Mouse (Mus musculus): ENCODE measurements around the gene Olfr9. TPM values are rescaled to one million over a fixed set of nuclear protein-coding genes. Genes with fewer than 3 reads are reported as not detected.
A peak's percentile ranks its signal among the peaks of the same experiment; 100 is the strongest.
"Not testable (repeated sequence)": the region's sequence is repeated elsewhere in the genome, so short reads cannot be mapped to it uniquely, and the experiment has no call there.

Olfr9 gene
- polyA plus RNA-seq (2011; ENCODE audit: insufficient read depth, insufficient read length, low read depth, missing spikeins): not detected in 2 replicates

GRCm38 (mm10) chr10:128989131-128989530 is at the start of gene Olfr9:
Gene Olfr9, plus strand, starts transcription at chr10:128989431.
- not testable (repeated sequence) for H3K27ac ChIP-seq (ENCODE audit: insufficient read depth, low read length); H3K9me3 ChIP-seq (replicated peaks; ENCODE audit: control insufficient read depth, insufficient read depth, low read length, poor library complexity, severe bottlenecking); H3K9ac ChIP-seq (ENCODE audit: low read depth, poor library complexity, severe bottlenecking); H3K4me1 ChIP-seq (ENCODE audit: control insufficient read depth, insufficient read depth, low read length); H3K27me3 ChIP-seq (ENCODE audit: control insufficient read depth, insufficient read depth, low read length, poor library complexity, severe bottlenecking); H3K4me3 ChIP-seq (ENCODE audit: low read depth, low read length); H3K36me3 ChIP-seq (ENCODE audit: control insufficient read depth, insufficient read depth, low read length, poor library complexity, severe bottlenecking)

- Histone ChIP-seq H3K4me3 (ENCODE audit: low read depth, low read length) (no peak overlapping the region), H3K4me1 (ENCODE audit: control insufficient read depth, insufficient read depth, low read length) (no peaks in the 10 kb centered on the region), H3K27ac (ENCODE audit: insufficient read depth, low read length) (no peak overlapping the region), H3K9ac (ENCODE audit: low read depth, poor library complexity, severe bottlenecking) (no peak overlapping the region), H3K36me3 (ENCODE audit: control insufficient read depth, insufficient read depth, low read length, poor library complexity, severe bottlenecking) (no peaks in the 10 kb centered on the region), H3K9me3 (replicated peaks; ENCODE audit: control insufficient read depth, insufficient read depth, low read length, poor library complexity, severe bottlenecking) (no peaks in the 10 kb centered on the region), H3K27me3 (ENCODE audit: control insufficient read depth, insufficient read depth, low read length, poor library complexity, severe bottlenecking) (no peaks in the 10 kb centered on the region)
- TF ChIP-seq EP300 (IDR thresholded peaks at IDR 0.05; ENCODE audit: insufficient read depth, low read depth, low read length): no peak
- TF ChIP-seq CTCF (IDR thresholded peaks at IDR 0.05; ENCODE audit: low read depth, low read length): no peak
- TF ChIP-seq POLR2A (IDR thresholded peaks at IDR 0.05; ENCODE audit: insufficient read depth, low read length): no peak
These were observed 48.7 kb upstream of the Olfr9 start for GRCm38 (mm10) chr10:128940475-128941061.

GRCm38 (mm10) chr10:128945675-128946074 is 43.6 kb upstream of the Olfr9 start:
- Histone ChIP-seq H3K9ac (ENCODE audit: low read depth, poor library complexity, severe bottlenecking) (no peak overlapping the region), H3K4me1 (ENCODE audit: control insufficient read depth, insufficient read depth, low read length) (no peaks in the 10 kb centered on the region), H3K4me3 (ENCODE audit: low read depth, low read length) (no peak overlapping the region), H3K27ac (ENCODE audit: insufficient read depth, low read length) (no peak overlapping the region), H3K9me3 (replicated peaks; ENCODE audit: control insufficient read depth, insufficient read depth, low read length, poor library complexity, severe bottlenecking) (no peaks in the 10 kb centered on the region), H3K27me3 (ENCODE audit: control insufficient read depth, insufficient read depth, low read length, poor library complexity, severe bottlenecking) (no peaks in the 10 kb centered on the region), H3K36me3 (ENCODE audit: control insufficient read depth, insufficient read depth, low read length, poor library complexity, severe bottlenecking) (no peaks in the 10 kb centered on the region)
- TF ChIP-seq CTCF (IDR thresholded peaks at IDR 0.05; ENCODE audit: low read depth, low read length) (peak; percentile 98), EP300 (IDR thresholded peaks at IDR 0.05; ENCODE audit: insufficient read depth, low read depth, low read length) (no peak)

- Histone ChIP-seq H3K36me3 (ENCODE audit: control insufficient read depth, insufficient read depth, low read length, poor library complexity, severe bottlenecking) (no peaks in the 10 kb centered on the region), H3K4me3 (ENCODE audit: low read depth, low read length) (no peak overlapping the region), H3K27ac (ENCODE audit: insufficient read depth, low read length) (no peak overlapping the region), H3K9me3 (replicated peaks; ENCODE audit: control insufficient read depth, insufficient read depth, low read length, poor library complexity, severe bottlenecking) (no peaks in the 10 kb centered on the region), H3K4me1 (ENCODE audit: control insufficient read depth, insufficient read depth, low read length) (no peaks in the 10 kb centered on the region), H3K27me3 (ENCODE audit: control insufficient read depth, insufficient read depth, low read length, poor library complexity, severe bottlenecking) (no peaks in the 10 kb centered on the region), H3K9ac (ENCODE audit: low read depth, poor library complexity, severe bottlenecking) (no peak overlapping the region)
- TF ChIP-seq POLR2A (IDR thresholded peaks at IDR 0.05; ENCODE audit: insufficient read depth, low read length) (no peak), CTCF (IDR thresholded peaks at IDR 0.05; ENCODE audit: low read depth, low read length) (no peak), EP300 (IDR thresholded peaks at IDR 0.05; ENCODE audit: insufficient read depth, low read depth, low read length) (no peak)
These were observed 41.7 kb upstream of the Olfr9 start for GRCm38 (mm10) chr10:128947496-128947895.

GRCm38 (mm10) chr10:128950208-128950887 is 38.9 kb upstream of the Olfr9 start:
- no peak overlapping the region for H3K4me3 ChIP-seq (ENCODE audit: low read depth, low read length)
- H3K9me3 ChIP-seq (replicated peaks; ENCODE audit: control insufficient read depth, insufficient read depth, low read length, poor library complexity, severe bottlenecking): no peaks in the 10 kb centered on the region
- TF ChIP-seq POLR2A (IDR thresholded peaks at IDR 0.05; ENCODE audit: insufficient read depth, low read length): no peak
- no peak for TF ChIP-seq EP300 (IDR thresholded peaks at IDR 0.05; ENCODE audit: insufficient read depth, low read depth, low read length)
- no peak for TF ChIP-seq CTCF (IDR thresholded peaks at IDR 0.05; ENCODE audit: low read depth, low read length)
- no peaks in the 10 kb centered on the region for H3K36me3 ChIP-seq (ENCODE audit: control insufficient read depth, insufficient read depth, low read length, poor library complexity, severe bottlenecking)
- no peaks in the 10 kb centered on the region for H3K27me3 ChIP-seq (ENCODE audit: control insufficient read depth, insufficient read depth, low read length, poor library complexity, severe bottlenecking)
- H3K4me1 ChIP-seq (ENCODE audit: control insufficient read depth, insufficient read depth, low read length): no peaks in the 10 kb centered on the region
- no peak overlapping the region for H3K27ac ChIP-seq (ENCODE audit: insufficient read depth, low read length)
- H3K9ac ChIP-seq (ENCODE audit: low read depth, poor library complexity, severe bottlenecking): no peak overlapping the region

- no peak overlapping the region for H3K9ac ChIP-seq (ENCODE audit: low read depth, poor library complexity, severe bottlenecking)
- no peaks in the 10 kb centered on the region for H3K36me3 ChIP-seq (ENCODE audit: control insufficient read depth, insufficient read depth, low read length, poor library complexity, severe bottlenecking)
- TF ChIP-seq CTCF (IDR thresholded peaks at IDR 0.05; ENCODE audit: low read depth, low read length) (no peak), POLR2A (IDR thresholded peaks at IDR 0.05; ENCODE audit: insufficient read depth, low read length) (no peak), EP300 (IDR thresholded peaks at IDR 0.05; ENCODE audit: insufficient read depth, low read depth, low read length) (no peak)
These were observed 30.9 kb upstream of the Olfr9 start for GRCm38 (mm10) chr10:128958340-128958739.

More at GRCm38 (mm10) chr10:128958340-128958739, 30.9 kb upstream of the Olfr9 start:
- Histone ChIP-seq H3K4me3 (ENCODE audit: low read depth, low read length) (no peak overlapping the region), H3K4me1 (ENCODE audit: control insufficient read depth, insufficient read depth, low read length) (no peaks in the 10 kb centered on the region), H3K27ac (ENCODE audit: insufficient read depth, low read length) (no peak overlapping the region), H3K9me3 (replicated peaks; ENCODE audit: control insufficient read depth, insufficient read depth, low read length, poor library complexity, severe bottlenecking) (no peaks in the 10 kb centered on the region), H3K27me3 (ENCODE audit: control insufficient read depth, insufficient read depth, low read length, poor library complexity, severe bottlenecking) (no peaks in the 10 kb centered on the region)

Measured in ES-Bruce4 (cell line).